Mouse (Mus musculus) activated CD4-positive, CD25-positive, alpha-beta regulatory T cell (primary cell): ENCODE measurements around the gene Gm20838. TPM values are rescaled to one million over a fixed set of nuclear protein-coding genes. Genes with fewer than 3 reads are reported as not detected.

Experiments used
- polyA plus RNA-seq, 2 experiments: library from polyadenylated mRNA; unstranded; fragments of 100-300 nt; shearing (Covaris generic); gene quantifications; one replicate each; pipeline ENCODE4 v1.2.1; 2017

Gene Gm20838
- not detected for polyA plus RNA-seq

DNA sequence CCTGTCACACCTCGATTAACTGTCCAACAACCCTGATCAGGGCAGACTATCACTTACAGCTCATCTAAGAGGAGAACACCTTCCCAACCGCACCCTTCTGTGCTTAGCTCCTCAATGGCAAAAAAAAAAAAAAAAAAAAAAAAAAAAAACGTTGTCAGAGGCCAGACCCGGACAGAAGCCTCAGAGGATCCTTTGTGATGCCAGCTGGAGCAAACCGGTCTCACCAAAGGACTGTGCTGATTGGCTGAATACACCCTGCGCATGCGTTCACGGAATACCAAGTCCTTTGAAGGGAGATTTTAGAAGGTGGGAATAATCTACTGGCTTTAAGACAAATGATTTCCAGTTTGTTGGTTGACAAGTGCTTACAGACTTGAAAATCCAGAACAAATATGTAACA, at the start of gene Gm20838:
TSS of gene Gm20838 (minus strand) at position 101 of the 400 bp plus-strand sequence.

